Mouse (Mus musculus) megakaryocyte, embryonic 14.5 days (primary cell): ENCODE measurements around the gene Gm10762. TPM values are rescaled to one million over a fixed set of nuclear protein-coding genes. Genes with fewer than 3 reads are reported as not detected.
A peak's percentile ranks its signal among the peaks of the same experiment; 100 is the strongest.

Source experiments
- H3K27me3 ChIP-seq: replicated peaks from 2 replicates; pipeline ENCODE3; 2012; ENCODE audit warnings: inconsistent platforms
- H3K36me3 ChIP-seq: replicated peaks from 2 replicates; pipeline ENCODE3; 2012; ENCODE audit warnings: low read length, inconsistent platforms, mixed read lengths
- H3K4me1 ChIP-seq: 2 replicates; pipeline ENCODE4 v1.6.1; 2012; ENCODE audit warnings: inconsistent platforms
- H3K4me3 ChIP-seq: replicated peaks from 2 replicates; pipeline ENCODE3; 2012; ENCODE audit warnings: moderate library complexity, mild to moderate bottlenecking, inconsistent platforms
- H3K9me3 ChIP-seq: 2 replicates; pipeline ENCODE4 v1.6.1; 2012; ENCODE audit warnings: inconsistent platforms
- FLI1 ChIP-seq: IDR thresholded peaks from 2 replicates; pipeline ENCODE4 v1.6.1; 2012; ENCODE audit warnings: low read length, inconsistent platforms, mixed read lengths
- GATA1 ChIP-seq: IDR thresholded peaks from 3 replicates; pipeline ENCODE4 v1.6.1; 2012; ENCODE audit warnings: mixed read lengths, low read length, inconsistent platforms, borderline replicate concordance
- polyA plus RNA-seq: library from polyadenylated mRNA; stranded (reverse); fragments of >175 nt; gene quantifications from 2 replicates; pipeline ENCODE4 v1.2.3, GENCODE M21; 2012; ENCODE audit warnings: low replicate concordance; ENCODE audit not compliant: insufficient read depth

Gm10762 gene
- polyA plus RNA-seq, 1 experiment: 7.2 TPM

DNA sequence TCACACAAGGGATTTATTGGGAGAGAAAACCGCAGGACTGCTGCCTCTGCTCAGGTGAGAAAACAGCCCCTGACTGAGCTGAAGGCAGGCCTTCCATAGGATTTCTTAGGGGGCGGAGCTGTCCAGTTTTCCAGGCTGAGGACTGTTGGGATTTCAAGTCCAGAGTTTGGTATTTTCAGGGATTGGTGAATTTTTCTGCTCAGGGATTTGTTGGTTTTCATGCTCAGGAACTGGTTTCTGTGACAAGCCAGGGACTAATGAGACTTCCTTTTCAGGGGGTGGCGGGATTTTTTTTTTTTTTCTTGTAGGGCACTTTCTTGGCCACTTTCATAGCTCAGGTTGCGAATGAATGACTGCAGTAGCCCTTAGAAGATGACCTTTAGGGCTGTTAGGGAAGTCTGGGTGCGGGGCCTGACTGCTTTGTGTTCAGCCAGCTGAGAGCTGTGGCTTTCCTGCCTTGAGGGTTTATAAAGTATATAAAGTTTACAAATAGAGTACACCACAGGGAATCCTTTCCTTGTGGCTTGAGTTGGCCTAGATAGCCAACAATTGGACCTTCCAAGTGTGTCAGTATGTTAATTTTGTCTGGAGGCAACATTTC is 1.9 kb downstream of the Gm10762 start:
- TF ChIP-seq FLI1 (no peak), GATA1 (no peak)
- Histone ChIP-seq H3K27me3 (no peaks in the 10 kb centered on the region), H3K9me3 (no peaks in the 10 kb centered on the region), H3K4me3 (peak overlapping the region; percentile 46), H3K4me1 (peaks cover 13% of the 10 kb centered on the region; the same call in 1 of the 2 replicates), H3K36me3 (no peaks in the 10 kb centered on the region)

DNA sequence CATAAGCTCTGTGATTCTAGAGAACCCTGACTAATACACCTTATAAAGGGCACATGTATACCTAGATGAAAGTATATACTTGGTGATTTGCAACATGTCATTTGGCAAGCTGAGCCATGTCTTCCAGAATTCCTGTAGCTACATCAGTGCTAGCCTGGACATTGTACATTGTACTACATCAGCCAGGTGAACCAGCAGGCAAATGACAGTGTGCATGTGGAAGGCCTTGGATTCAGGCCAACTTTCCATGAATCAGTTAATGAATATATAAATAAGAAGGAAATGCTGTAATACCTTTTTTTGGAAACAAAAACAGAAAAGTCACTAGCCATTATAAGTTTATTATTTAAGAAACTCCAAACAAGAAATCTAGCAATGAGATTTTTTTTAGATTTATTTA is 13.3 kb downstream of the Gm10762 start:
- no peak for TF ChIP-seq FLI1
- TF ChIP-seq GATA1: no peak
- no peaks in the 10 kb centered on the region; the same call in 1 of the 2 replicates for H3K4me1 ChIP-seq
- H3K36me3 ChIP-seq: no peaks in the 10 kb centered on the region
- peaks cover 11% of the 10 kb centered on the region for H3K27me3 ChIP-seq
- no peaks in the 10 kb centered on the region for H3K9me3 ChIP-seq
- no peak overlapping the region for H3K4me3 ChIP-seq

DNA sequence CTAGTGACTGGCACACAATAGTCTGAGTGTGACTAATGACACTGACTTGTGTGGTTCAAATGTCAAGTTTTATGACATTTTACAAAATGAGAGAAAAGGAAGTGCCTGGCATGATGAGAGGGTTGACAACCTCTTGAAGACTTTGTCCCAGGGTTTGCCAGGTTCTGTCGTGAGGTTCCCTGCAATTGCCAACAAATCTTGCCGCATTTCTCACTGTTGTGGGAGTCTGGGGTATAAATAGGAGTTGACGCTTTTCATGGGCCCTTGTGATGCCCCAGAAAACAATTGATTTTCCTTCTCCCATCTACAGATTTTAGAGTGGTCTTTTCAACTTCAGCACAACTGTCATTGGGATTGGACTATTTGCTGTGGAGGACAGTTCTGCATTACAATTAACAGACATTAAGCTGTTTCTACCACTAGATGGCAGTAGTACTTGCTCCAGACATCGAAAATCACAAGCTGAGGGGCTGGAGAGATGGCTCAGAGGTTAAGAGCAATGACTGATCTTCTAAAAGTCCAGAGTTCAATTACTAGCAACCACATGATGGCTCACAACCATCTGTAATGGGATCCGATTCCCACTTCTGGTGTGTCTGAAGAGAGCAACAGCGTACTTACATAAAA is 19.4 kb downstream of the Gm10762 start:
- Histone ChIP-seq H3K9me3 (no peaks in the 10 kb centered on the region), H3K4me1 (peaks cover 5% of the 10 kb centered on the region), H3K4me3 (no peak overlapping the region), H3K27me3 (peaks cover 10% of the 10 kb centered on the region), H3K36me3 (no peaks in the 10 kb centered on the region)
- TF ChIP-seq GATA1 (no peak), FLI1 (no peak)

DNA sequence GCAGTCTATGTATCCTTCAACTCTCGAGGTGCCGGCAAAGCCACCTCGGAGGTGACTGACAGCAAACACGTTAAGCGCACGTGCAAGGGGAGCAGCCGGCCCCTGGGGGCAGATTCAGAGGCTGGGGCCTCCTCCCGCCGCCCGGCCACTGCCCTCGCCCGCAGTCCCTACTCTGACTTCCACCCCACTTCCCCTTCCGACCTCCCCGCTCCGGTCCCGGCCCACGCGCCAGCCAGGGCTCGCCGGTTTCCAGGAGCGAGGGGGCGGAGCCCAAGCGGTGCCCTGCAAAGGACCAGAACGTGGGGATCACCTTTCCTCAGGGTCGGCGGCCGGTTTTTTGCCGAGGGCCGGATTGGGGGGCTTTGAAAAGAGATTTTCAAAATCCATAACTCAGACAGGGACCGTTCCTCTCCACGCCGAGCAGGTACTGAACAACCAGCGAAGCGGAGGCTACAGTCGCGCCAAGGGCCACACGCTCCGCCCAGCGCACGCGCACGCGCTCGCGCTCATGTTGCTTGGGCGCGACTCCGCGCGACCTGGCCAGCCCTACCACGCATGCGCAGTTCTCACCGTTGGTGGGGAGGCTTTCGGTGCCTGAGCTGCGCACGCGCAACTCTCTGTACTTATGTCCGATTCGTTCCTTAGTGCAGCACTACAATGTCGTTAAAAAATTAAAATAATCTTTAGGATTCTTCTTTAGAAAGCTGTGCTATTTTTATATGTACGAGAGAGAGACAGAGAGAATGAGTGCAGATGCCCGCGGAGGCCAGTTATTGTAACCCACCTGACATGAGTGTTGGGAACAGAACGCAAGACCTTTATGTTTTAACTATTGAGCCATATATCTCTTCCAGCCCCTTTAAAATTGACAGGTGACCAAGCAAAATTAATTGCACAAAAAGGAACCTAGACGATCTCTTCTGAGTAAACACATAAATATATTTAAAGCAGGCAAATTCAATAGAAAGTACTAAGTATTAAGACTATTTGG is 23.7 kb downstream of the Gm10762 start, which contains the start of gene Zc3h8:
Gene Zc3h8, minus strand, starts transcription at position 540 of the 991 bp plus-strand sequence.
- TF ChIP-seq FLI1: no peak
- TF ChIP-seq GATA1: no peak
- H3K27me3 ChIP-seq: no peaks in the 10 kb centered on the region
- H3K36me3 ChIP-seq: peaks cover 17% of the 10 kb centered on the region
- no peaks in the 10 kb centered on the region for H3K9me3 ChIP-seq
- peak within 1 kb of the TSS; percentile 95 for H3K4me3 ChIP-seq
- peaks cover 19% of the 10 kb centered on the region for H3K4me1 ChIP-seq

DNA sequence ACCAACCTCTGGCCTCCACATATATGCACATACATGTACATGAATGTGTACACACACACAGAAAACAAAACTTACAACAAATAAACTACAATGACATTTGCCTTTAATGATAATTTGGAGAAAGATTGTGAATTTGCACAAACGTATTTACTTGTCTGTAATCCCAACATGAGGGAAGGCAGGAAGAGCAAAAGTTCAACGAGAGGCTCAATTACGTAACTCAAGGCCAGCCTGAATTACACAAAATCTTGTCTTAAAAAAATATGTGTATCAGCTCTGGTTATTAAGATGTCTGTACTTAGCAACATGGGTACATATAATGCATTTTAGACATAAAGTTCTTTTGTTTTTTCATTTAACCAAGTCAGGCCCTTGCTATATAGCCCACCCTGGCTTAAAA is 31.3 kb downstream of the Gm10762 start:
- Histone ChIP-seq H3K4me1 (peaks cover 6% of the 10 kb centered on the region; the same call in 1 of the 2 replicates), H3K36me3 (peaks cover 52% of the 10 kb centered on the region), H3K27me3 (no peaks in the 10 kb centered on the region), H3K4me3 (no peak overlapping the region), H3K9me3 (no peaks in the 10 kb centered on the region)
- TF ChIP-seq GATA1 (no peak), FLI1 (no peak)

DNA sequence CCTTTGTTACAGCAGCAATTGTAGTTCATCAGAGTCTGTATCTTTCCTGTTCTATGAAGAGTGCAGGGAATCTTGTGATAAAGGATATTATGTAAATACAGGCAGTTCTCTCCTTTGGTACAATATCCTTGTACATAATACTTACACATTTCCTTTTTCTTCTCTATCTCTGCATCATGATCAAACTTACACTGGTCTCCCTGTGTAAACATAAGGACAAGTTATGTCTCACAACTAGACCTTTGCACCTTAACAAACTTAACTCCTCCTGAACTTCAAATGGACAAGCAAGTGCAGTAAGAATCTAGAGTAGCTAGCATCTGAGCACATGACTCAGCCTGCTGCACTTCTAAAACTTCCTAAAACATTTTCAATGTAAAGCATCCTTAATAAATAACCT is 36.8 kb downstream of the Gm10762 start:
- TF ChIP-seq GATA1: no peak
- H3K4me1 ChIP-seq: no peaks in the 10 kb centered on the region
- H3K36me3 ChIP-seq: peaks cover 62% of the 10 kb centered on the region
- H3K27me3 ChIP-seq: no peaks in the 10 kb centered on the region
- H3K4me3 ChIP-seq: no peak overlapping the region
- no peaks in the 10 kb centered on the region for H3K9me3 ChIP-seq

DNA sequence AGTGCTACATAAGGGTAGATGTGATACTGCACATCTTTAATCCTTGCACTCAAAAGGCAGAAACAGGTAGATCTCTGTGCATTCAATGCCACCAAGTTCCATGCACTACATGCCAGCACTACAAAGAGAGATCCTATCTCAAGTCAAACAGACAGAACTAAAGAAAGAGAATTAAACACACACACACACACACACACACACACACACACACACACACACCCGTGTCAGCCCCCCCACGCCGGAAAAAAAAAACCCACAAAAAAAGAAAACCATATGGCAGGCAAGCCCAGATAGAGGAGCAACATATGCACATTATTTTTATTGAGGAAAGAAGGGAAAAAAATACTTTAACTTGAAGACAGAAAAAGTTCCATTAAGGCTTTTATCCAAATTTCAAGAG is 39.1 kb downstream of the Gm10762 start:
- H3K4me3 ChIP-seq: no peak overlapping the region
- H3K27me3 ChIP-seq: no peaks in the 10 kb centered on the region
- peaks cover 60% of the 10 kb centered on the region for H3K36me3 ChIP-seq
- no peaks in the 10 kb centered on the region for H3K9me3 ChIP-seq
- no peak for TF ChIP-seq FLI1
- no peak for TF ChIP-seq GATA1
- H3K4me1 ChIP-seq: no peaks in the 10 kb centered on the region

DNA sequence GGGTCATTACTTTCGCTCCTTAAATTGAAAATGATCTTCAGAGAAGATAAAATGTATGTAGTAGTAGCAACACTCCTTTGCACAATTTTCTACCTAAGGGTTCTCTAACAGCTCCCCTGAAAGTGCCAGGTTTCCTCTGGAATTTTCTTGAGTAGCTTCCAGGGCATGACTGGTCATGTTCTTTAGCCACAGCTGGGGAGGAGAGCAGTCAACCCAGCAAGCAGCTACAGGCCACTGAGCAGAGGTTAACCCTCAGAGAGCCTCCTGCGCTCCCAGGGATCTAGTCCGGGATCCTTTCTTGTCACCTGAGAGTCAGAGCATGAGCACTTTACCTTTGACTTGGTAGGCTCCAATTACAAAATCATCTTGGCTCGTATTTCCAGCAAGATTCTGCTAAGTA is 42.7 kb downstream of the Gm10762 start:
- Histone ChIP-seq H3K4me3 (no peak overlapping the region), H3K36me3 (peaks cover 37% of the 10 kb centered on the region), H3K4me1 (peaks cover 5% of the 10 kb centered on the region; the same call in 1 of the 2 replicates), H3K27me3 (peaks cover 6% of the 10 kb centered on the region), H3K9me3 (no peaks in the 10 kb centered on the region)
- TF ChIP-seq GATA1 (no peak), FLI1 (no peak)

Other genes with a start within 250 kb of the Gm10762 start
- gene Tmem87b, start 149.6 kb downstream of the Gm10762 start, polyA plus RNA-seq: 1.1 and 1.9 TPM in 2 replicates
- gene Fbln7, start 104.7 kb downstream of the Gm10762 start, polyA plus RNA-seq: not detected in 2 replicates
- gene Zc3h8, start 23.6 kb downstream of the Gm10762 start, polyA plus RNA-seq: 0.30 TPM in 1 of 2 replicates, not detected in the other
- 1.2 and 3.1 TPM in 2 replicates for gene Zc3h6, start 323 bp downstream of the Gm10762 start, polyA plus RNA-seq
- not detected in 2 replicates for gene Vinac1, start 80.4 kb upstream of the Gm10762 start, polyA plus RNA-seq
- 0.32 and 1.1 TPM in 2 replicates for gene Ttl, start 98.2 kb upstream of the Gm10762 start, polyA plus RNA-seq
- gene Polr1b, start 133.3 kb upstream of the Gm10762 start, polyA plus RNA-seq: 1.9 and 2.2 TPM in 2 replicates
- 6.1 and 19.5 TPM in 2 replicates for gene Chchd5, start 162.0 kb upstream of the Gm10762 start, polyA plus RNA-seq
- gene Slc20a1, start 231.0 kb upstream of the Gm10762 start, polyA plus RNA-seq: 16.4 and 76.5 TPM in 2 replicates